Mouse (Mus musculus): ENCODE results near the gene Gm2897. TPM values are rescaled to one million over a fixed set of nuclear protein-coding genes. Genes with fewer than 3 reads are reported as not detected.
"Not testable (repeated sequence)": the region's sequence is repeated elsewhere in the genome, so short reads cannot be mapped to it uniquely, and the experiment has no call there.

The Gm2897 gene
- total RNA-seq (2022), result 1 to 10 TPM in 1 of 4 experiments, under 1 TPM in 1, not detected in 2; 0.65 to 1.0 TPM

DNA sequence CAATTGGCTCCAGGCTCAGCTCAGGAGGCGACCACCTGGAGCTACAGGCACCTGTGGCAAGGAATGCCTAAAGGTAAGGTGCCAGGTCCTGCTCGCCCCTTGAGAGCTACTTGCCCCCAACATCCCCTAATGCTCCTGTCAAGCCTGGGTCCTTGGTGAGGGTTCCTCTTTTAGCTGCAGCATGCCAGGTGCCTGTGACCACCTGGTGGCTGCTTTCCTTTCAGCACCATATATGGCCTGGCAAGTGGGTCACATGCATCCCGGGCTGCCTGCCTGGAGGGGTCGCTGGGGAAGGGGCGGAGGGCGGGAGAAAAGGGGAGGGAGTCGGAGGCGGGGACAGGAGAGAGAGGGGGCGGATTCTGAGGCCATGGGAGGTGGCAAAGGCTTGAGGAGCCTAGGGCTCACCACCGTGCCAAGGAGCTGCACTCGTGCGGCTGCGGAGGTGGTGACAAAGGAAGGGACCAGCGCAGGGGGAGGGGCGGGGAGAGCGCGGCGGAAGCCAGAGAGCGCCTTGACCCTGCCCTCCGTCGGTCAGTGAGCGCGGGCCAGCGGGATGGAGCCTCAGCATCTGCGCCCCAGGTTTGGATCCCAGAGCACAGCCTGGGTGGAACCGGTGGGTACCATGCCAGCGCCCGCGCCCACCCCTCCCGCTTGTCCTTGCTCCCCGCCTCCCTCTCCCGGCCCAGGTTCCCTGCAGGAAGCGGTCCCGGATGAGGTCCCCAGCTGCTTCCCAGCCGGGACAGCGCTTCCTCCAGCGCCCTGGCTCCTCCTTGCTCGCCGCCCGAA is at the start of gene Gm2897:
Gene Gm2897 (plus strand): TSS at position 559 of the 786 bp plus-strand sequence.
- DNase-seq, result not testable (repeated sequence)

- DNase-seq, result not testable (repeated sequence)
Observed at GRCm38 (mm10) chr14:3029702-3030101, 19.4 kb upstream of the Gm2897 start, which contains the start of gene Gm2888. Gm2888 (plus strand) TSS chr14:3030002.

GRCm38 (mm10) chr14:3049513-3049800 is 372 bp downstream of the Gm2897 start:
- DNase-seq, result not testable (repeated sequence)

DNA sequence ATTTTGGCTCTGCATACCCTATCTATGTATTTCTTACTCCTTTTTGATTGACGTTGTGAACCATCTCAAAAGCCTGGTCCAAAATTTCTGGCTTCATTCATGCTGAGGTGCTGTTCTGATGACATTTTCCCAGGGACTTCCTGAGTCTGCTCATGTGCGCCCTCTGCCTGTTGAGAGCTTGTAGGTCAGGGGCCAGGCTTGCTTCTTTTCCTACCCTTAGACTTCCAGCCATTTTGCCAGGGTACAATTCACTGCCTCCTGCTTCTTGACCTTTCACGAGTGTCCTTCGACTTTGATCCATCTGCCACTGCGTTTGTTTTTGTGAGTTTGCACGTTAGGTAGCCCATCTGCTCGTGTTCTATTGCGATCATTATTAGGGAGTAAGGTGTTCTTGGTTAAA is 1.0 kb downstream of the Gm2897 start:
- DNase-seq, result not testable (repeated sequence)

GRCm38 (mm10) chr14:3116051-3116450 is 67.0 kb downstream of the Gm2897 start:
- DNase-seq, result peak; percentile 7

Other genes with a start within 250 kb of the Gm2897 start
- not detected for gene Gm2888, start 19.3 kb upstream of the Gm2897 start, total RNA-seq (2022)
- not detected for gene Gm10340, start 84.7 kb downstream of the Gm2897 start, total RNA-seq (2022)
- gene Gm5795, start 139.0 kb downstream of the Gm2897 start, total RNA-seq (2022), result not detected
- gene D830030K20Rik, start 159.2 kb downstream of the Gm2897 start, total RNA-seq (2022), result under 1 TPM in 2 of 4 experiments, not detected in 2; 0.38 to 0.71 TPM